Mouse (Mus musculus) heart, embryonic 15.5 days (tissue): Measurements from ENCODE around the gene Olfr1357. TPM values are rescaled to one million over a fixed set of nuclear protein-coding genes. Genes with fewer than 3 reads are reported as not detected.
"Not testable (repeated sequence)": the region's sequence is repeated elsewhere in the genome, so short reads cannot be mapped to it uniquely, and the experiment has no call there.

ENCODE experiments used
- ATAC-seq: fragments of 200-750 bp; cut with Nextera tagmentation; replicated peaks from 2 replicates; pipeline ENCODE4 v1.8.0; 2017; ENCODE audit warnings: low read depth, moderate TSS enrichment; ENCODE audit not compliant: insufficient number of reproducible peaks, insufficient read depth, low FRiP score
- H3K27ac ChIP-seq: fragments of 300-500 bp; sonication (generic); 2 replicates; pipeline ENCODE4 v1.5.1; 2015; ENCODE audit warnings: mild to moderate bottlenecking, inconsistent platforms
- H3K27me3 ChIP-seq: fragments of 300-500 bp; sonication (generic); 2 replicates; pipeline ENCODE4 v1.6.1; 2015; ENCODE audit warnings: inconsistent platforms
- H3K36me3 ChIP-seq: fragments of 300-500 bp; sonication (generic); 2 replicates; pipeline ENCODE4 v1.6.1; 2015; ENCODE audit warnings: mild to moderate bottlenecking, inconsistent platforms
- H3K4me1 ChIP-seq: fragments of 300-500 bp; sonication (generic); replicated peaks from 2 replicates; pipeline ENCODE4 v1.6.1; 2015; ENCODE audit warnings: inconsistent platforms
- H3K4me2 ChIP-seq: fragments of 300-500 bp; sonication (generic); 2 replicates; pipeline ENCODE4 v1.6.1; 2015; ENCODE audit warnings: inconsistent platforms, mild to moderate bottlenecking, moderate library complexity
- H3K4me3 ChIP-seq: fragments of 300-500 bp; sonication (generic); 2 replicates; pipeline ENCODE4 v1.5.1; 2015; ENCODE audit warnings: mild to moderate bottlenecking, inconsistent platforms
- H3K9ac ChIP-seq: fragments of 300-500 bp; sonication (generic); 2 replicates; pipeline ENCODE4 v1.6.1; 2015; ENCODE audit warnings: mild to moderate bottlenecking, inconsistent platforms
- H3K9me3 ChIP-seq: fragments of 300-500 bp; sonication (generic); replicated peaks from 2 replicates; pipeline ENCODE4 v1.6.1; 2016; ENCODE audit warnings: inconsistent platforms
- WGBS: fragments of 180-500 bp; shearing (Covaris S2); methylation state at CpG from one replicate; pipeline ENCODE4 v1.1.7; 2015; ENCODE audit warnings: mixed read lengths; 5-methylcytosine and 5-hydroxymethylcytosine counted together
- polyA plus RNA-seq: library from polyadenylated mRNA; unstranded; fragments of >200 nt; fragmentation: Nextera tagmentation; extraction: Ambion mirVana; gene quantifications from 2 replicates; pipeline ENCODE4 v1.2.1, GENCODE M21; 2015

Gene Olfr1357
- not detected in 2 replicates for polyA plus RNA-seq

DNA sequence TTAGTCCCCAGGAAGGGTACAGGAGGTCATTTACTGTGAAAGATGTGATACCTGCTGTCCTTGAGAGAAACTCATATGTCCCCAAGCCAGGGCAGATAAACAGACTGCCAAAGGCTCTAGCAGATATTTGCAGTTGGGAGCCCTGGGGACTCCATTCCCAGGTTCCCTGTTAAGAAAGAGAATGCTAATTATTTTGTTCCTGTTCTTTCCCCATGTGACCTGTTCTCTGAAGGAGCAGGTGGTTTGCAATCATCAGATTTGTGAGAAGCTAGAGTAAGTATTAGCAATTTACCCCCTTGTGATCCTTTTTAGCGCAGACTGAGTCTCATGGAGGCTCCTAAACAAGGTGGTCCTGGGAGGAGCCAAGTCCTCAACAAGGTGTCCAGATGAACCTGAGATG lies at the start of gene Olfr1357:
Gene Olfr1357, minus strand, starts transcription at position 101 of the 400 bp plus-strand sequence.
- H3K36me3 ChIP-seq = no peaks in the 10 kb centered on the region
- no peaks in the 10 kb centered on the region for H3K9me3 ChIP-seq
- WGBS = 77% methylated on average over 1 of the region's 1 CpGs
- H3K4me1 ChIP-seq = no peaks in the 10 kb centered on the region
- no peak within 1 kb of the TSS for H3K9ac ChIP-seq
- no peak within 1 kb of the TSS for H3K4me2 ChIP-seq
- ATAC-seq = no peak
- no peak within 1 kb of the TSS for H3K4me3 ChIP-seq
- no peak within 1 kb of the TSS for H3K27ac ChIP-seq
- no peaks in the 10 kb centered on the region for H3K27me3 ChIP-seq

DNA sequence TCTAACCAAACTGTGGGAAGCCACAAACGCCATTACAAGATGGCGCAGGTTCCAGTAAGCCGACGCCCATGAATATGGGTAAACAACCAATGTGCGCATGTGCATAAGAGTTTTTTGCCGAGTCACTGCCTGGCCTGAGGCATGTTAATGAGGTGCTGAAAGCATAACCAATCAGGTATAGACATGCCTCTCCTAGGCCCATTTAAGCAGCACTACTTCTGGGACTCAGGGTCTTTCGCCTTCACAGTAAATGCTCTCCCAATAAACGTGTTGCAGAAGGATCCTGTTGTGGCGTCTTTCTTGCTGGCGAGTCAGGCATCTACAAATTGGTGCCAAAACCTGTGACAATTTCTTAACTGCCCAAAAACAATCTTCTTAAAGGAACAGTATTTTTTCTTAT lies 48.8 kb upstream of the Olfr1357 start:
- H3K27ac ChIP-seq, ATAC-seq, H3K27me3 ChIP-seq, H3K9me3 ChIP-seq, H3K9ac ChIP-seq, H3K36me3 ChIP-seq, H3K4me3 ChIP-seq, H3K4me2 ChIP-seq, H3K4me1 ChIP-seq: not testable (repeated sequence)
- 92% methylated on average over 10 of the region's 10 CpGs for WGBS

- no peaks in the 10 kb centered on the region for H3K27me3 ChIP-seq
- WGBS = 78% methylated on average over 1 of the region's 1 CpGs
- no peaks in the 10 kb centered on the region for H3K36me3 ChIP-seq
- H3K4me3 ChIP-seq = no peak overlapping the region
- no peak overlapping the region for H3K9ac ChIP-seq
- no peak for ATAC-seq
- no peaks in the 10 kb centered on the region for H3K4me1 ChIP-seq
- no peak overlapping the region for H3K27ac ChIP-seq
- H3K9me3 ChIP-seq = no peaks in the 10 kb centered on the region
- H3K4me2 ChIP-seq = no peak overlapping the region
These were observed 46.7 kb upstream of the Olfr1357 start for GRCm38 (mm10) chr10:78664546-78664945.

GRCm38 (mm10) chr10:78661198-78661597 lies 43.3 kb upstream of the Olfr1357 start:
- ATAC-seq = no peak
- Histone ChIP-seq H3K4me1 (no peaks in the 10 kb centered on the region), H3K27me3 (no peaks in the 10 kb centered on the region), H3K9me3 (no peaks in the 10 kb centered on the region), H3K27ac (no peak overlapping the region), H3K9ac (no peak overlapping the region), H3K36me3 (no peaks in the 10 kb centered on the region), H3K4me2 (no peak overlapping the region), H3K4me3 (no peak overlapping the region)
- WGBS = 63% methylated on average over 1 of the region's 1 CpGs

DNA sequence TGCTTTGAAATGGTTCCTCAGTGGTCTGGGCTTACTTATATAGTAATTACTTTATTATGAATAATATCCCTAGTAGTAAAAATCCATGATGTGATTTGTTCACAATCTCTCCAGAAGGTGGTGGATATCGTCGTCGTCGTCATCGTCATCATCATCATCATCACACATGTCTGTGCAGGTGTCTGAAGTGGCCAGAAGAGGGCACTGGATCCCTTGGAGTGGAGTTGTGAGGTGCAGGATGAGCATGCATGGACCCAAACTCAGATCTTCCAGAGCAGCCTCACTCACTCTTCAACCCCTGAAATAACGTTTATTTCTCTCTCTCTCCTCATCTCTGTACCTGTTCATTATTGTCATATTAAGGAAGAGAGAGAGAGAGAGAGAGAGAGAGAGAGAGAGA lies 14.4 kb upstream of the Olfr1357 start:
- no peak overlapping the region for H3K4me3 ChIP-seq
- H3K4me1 ChIP-seq = no peaks in the 10 kb centered on the region
- H3K9me3 ChIP-seq = no peaks in the 10 kb centered on the region
- WGBS = 17% methylated on average over 6 of the region's 6 CpGs
- ATAC-seq = no peak
- no peak overlapping the region for H3K27ac ChIP-seq
- no peaks in the 10 kb centered on the region for H3K36me3 ChIP-seq
- no peaks in the 10 kb centered on the region for H3K27me3 ChIP-seq
- H3K4me2 ChIP-seq = no peak overlapping the region
- no peak overlapping the region for H3K9ac ChIP-seq

- Histone ChIP-seq H3K4me3 (no peak overlapping the region), H3K4me1 (no peaks in the 10 kb centered on the region), H3K36me3 (no peaks in the 10 kb centered on the region), H3K27ac (no peak overlapping the region), H3K9me3 (no peaks in the 10 kb centered on the region), H3K4me2 (no peak overlapping the region), H3K9ac (no peak overlapping the region), H3K27me3 (no peaks in the 10 kb centered on the region)
- ATAC-seq = no peak
- WGBS = 68% methylated on average over 4 of the region's 4 CpGs
These were observed 12.3 kb upstream of the Olfr1357 start for GRCm38 (mm10) chr10:78630194-78630593.

DNA sequence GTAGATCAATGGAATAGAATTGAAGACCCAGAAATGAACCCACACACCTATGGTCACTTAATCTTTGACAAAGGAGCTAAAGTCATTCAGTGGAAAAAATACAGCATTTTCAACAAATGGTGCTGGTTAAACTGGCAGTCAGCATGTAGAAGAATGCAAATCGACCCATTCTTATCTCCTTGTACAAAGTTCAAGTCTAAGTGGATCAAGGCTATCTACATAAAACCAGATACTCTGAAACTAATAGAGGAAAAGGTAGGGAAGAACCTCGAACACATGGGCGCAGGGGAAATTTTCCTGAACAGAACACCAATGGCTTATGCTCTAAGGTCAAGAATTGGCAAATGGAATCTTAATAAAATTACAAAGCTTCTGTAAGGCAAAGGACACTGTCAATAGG lies 5.3 kb upstream of the Olfr1357 start:
- not testable (repeated sequence) for H3K4me2 ChIP-seq, H3K4me3 ChIP-seq, H3K9ac ChIP-seq, H3K36me3 ChIP-seq, H3K27ac ChIP-seq, H3K4me1 ChIP-seq, H3K27me3 ChIP-seq, ATAC-seq, H3K9me3 ChIP-seq
- 72% methylated on average over 3 of the region's 3 CpGs for WGBS

DNA sequence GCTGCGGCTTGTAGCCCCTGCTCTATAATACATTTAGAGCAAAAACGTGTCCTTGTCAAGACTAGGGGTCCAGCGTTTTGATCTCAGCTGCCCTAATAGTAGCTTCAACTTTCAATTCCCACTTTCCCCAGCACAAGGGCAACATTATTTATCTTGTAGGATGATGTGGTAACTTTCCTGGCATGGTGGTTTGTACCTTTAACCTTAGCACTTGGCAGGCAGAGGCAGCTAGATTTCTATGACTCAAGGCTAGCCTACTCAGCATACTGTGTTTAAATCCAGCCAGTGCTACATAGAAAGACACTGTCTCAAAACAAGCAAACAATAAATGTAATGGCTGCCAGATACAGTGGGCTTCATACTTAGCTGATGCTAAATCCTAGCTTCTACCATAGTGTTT lies 10.3 kb downstream of the Olfr1357 start:
- no peak overlapping the region for H3K9ac ChIP-seq
- H3K4me2 ChIP-seq = no peak overlapping the region
- no peak for ATAC-seq
- H3K27ac ChIP-seq = no peak overlapping the region
- H3K4me3 ChIP-seq = no peak overlapping the region
- WGBS = 63% methylated on average over 3 of the region's 3 CpGs
- no peaks in the 10 kb centered on the region for H3K4me1 ChIP-seq
- no peaks in the 10 kb centered on the region for H3K9me3 ChIP-seq
- no peaks in the 10 kb centered on the region for H3K27me3 ChIP-seq
- H3K36me3 ChIP-seq = no peaks in the 10 kb centered on the region

DNA sequence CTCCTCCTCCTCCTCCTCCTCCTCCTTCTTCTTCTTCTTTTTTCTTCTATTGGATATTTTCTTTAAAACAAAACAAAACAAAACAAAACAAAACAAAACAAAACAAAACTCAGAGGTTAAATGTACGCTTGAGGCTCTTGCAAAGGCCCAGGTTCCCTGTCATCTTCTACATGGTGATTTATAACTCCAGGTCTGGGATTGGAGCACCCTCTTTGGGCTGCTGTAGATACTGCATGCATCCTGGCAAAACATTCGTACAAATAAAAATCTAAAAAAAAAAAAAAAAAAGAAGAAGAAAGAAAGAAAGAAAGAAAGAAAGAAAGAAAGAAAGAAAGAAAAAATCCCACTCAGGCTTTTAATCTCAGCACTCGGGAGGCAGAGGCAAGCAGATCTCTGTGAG lies 12.8 kb downstream of the Olfr1357 start:
- 31% methylated on average over 3 of the region's 3 CpGs for WGBS
- ATAC-seq = no peak
- no peak overlapping the region for H3K27ac ChIP-seq
- H3K4me3 ChIP-seq = no peak overlapping the region
- no peaks in the 10 kb centered on the region for H3K4me1 ChIP-seq
- H3K4me2 ChIP-seq = no peak overlapping the region
- H3K36me3 ChIP-seq = no peaks in the 10 kb centered on the region
- H3K9ac ChIP-seq = no peak overlapping the region
- no peaks in the 10 kb centered on the region for H3K27me3 ChIP-seq
- no peaks in the 10 kb centered on the region for H3K9me3 ChIP-seq

DNA sequence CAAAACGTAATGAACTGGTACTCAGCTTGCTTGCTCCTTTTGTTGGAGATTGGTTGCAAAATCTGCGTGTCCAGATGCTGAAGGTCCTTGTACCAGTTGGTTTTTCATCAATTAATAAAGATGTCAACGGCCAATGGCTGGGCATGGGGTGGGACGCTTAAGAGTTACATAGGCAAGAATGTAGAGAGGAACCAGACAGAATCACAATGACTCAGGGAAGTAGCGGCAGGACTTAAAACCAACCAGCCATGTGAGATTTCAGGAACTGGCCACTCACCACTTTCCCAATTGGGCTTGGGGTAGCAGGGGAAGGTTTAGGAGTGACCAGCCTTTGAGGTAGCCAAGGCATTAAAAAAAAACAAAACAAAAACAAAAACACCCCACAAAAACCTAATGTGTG lies 18.0 kb downstream of the Olfr1357 start:
- no peaks in the 10 kb centered on the region for H3K36me3 ChIP-seq
- H3K27me3 ChIP-seq = no peaks in the 10 kb centered on the region
- H3K4me1 ChIP-seq = no peaks in the 10 kb centered on the region
- no peaks in the 10 kb centered on the region for H3K9me3 ChIP-seq
- no peak overlapping the region for H3K4me2 ChIP-seq
- no peak overlapping the region for H3K9ac ChIP-seq
- no peak overlapping the region for H3K27ac ChIP-seq
- no peak overlapping the region for H3K4me3 ChIP-seq
- ATAC-seq = no peak
- 86% methylated on average over 5 of the region's 5 CpGs for WGBS

GRCm38 (mm10) chr10:78594566-78594965 lies 23.3 kb downstream of the Olfr1357 start:
- peaks cover 3% of the 10 kb centered on the region for H3K36me3 ChIP-seq
- no peak overlapping the region for H3K4me3 ChIP-seq
- H3K4me1 ChIP-seq = peaks cover 16% of the 10 kb centered on the region
- ATAC-seq = no peak
- H3K4me2 ChIP-seq = no peak overlapping the region
- no peak overlapping the region for H3K27ac ChIP-seq
- H3K27me3 ChIP-seq = no peaks in the 10 kb centered on the region
- no peaks in the 10 kb centered on the region for H3K9me3 ChIP-seq
- H3K9ac ChIP-seq = no peak overlapping the region

DNA sequence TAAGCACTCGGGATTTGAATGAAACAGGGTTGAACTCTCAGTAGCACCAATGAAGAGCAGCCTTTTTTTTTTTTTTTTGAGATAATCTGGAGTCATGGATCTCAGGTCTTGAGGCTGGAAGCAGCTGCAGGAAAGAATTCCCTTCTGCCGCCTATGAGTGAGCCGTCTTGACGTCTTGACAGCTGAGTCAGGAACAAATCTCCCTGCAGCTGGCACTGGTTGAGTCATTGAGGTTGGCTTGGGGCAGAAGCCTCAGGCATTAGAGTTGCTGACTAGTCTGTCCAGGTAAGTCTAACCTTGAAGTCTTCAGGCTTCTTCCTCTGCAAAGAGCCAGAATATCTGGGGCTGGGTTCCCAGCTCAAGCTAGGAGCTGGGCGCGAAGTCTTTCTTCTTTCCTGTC lies 23.7 kb downstream of the Olfr1357 start:
- H3K9ac ChIP-seq = no peak overlapping the region
- WGBS = 57% methylated on average over 6 of the region's 6 CpGs
- H3K36me3 ChIP-seq = peaks cover 7% of the 10 kb centered on the region
- H3K4me3 ChIP-seq = no peak overlapping the region
- no peak for ATAC-seq
- H3K4me2 ChIP-seq = no peak overlapping the region
- H3K27me3 ChIP-seq = no peaks in the 10 kb centered on the region
- no peak overlapping the region for H3K27ac ChIP-seq
- no peaks in the 10 kb centered on the region for H3K9me3 ChIP-seq
- H3K4me1 ChIP-seq = peaks cover 16% of the 10 kb centered on the region
